Mouse (Mus musculus) midbrain, embryonic 13.5 days (tissue): ENCODE results near the gene D430041D05Rik. TPM values are rescaled to one million over a fixed set of nuclear protein-coding genes. Genes with fewer than 3 reads are reported as not detected.

Experiments
- ATAC-seq: fragments of 200-750 bp; cut with Nextera tagmentation; 2 replicates; pipeline ENCODE4 v1.8.0; 2017; ENCODE audit warnings: mild to moderate bottlenecking, moderate TSS enrichment, moderate library complexity
- H3K27ac ChIP-seq: fragments of 300-500 bp; sonication (generic); 2 replicates; pipeline ENCODE4 v1.5.1; 2015; ENCODE audit warnings: inconsistent platforms, mild to moderate bottlenecking, moderate library complexity
- H3K27me3 ChIP-seq: fragments of 300-500 bp; sonication (generic); 2 replicates; pipeline ENCODE4 v1.6.1; 2015; ENCODE audit warnings: mild to moderate bottlenecking, inconsistent platforms
- H3K36me3 ChIP-seq: fragments of 300-500 bp; sonication (generic); 2 replicates; pipeline ENCODE4 v1.6.1; 2015; ENCODE audit warnings: mild to moderate bottlenecking, inconsistent platforms
- H3K4me1 ChIP-seq: fragments of 300-500 bp; sonication (generic); replicated peaks from 2 replicates; pipeline ENCODE4 v1.6.1; 2015; ENCODE audit warnings: inconsistent platforms
- H3K4me2 ChIP-seq: fragments of 300-500 bp; sonication (generic); replicated peaks from 2 replicates; pipeline ENCODE4 v1.6.1; 2015; ENCODE audit warnings: moderate library complexity, mild to moderate bottlenecking, inconsistent platforms
- H3K4me3 ChIP-seq: fragments of 300-500 bp; sonication (generic); replicated peaks from 2 replicates; pipeline ENCODE4 v1.5.1; 2015; ENCODE audit warnings: mild to moderate bottlenecking, inconsistent platforms
- H3K9ac ChIP-seq: fragments of 300-500 bp; sonication (generic); replicated peaks from 2 replicates; pipeline ENCODE4 v1.6.1; 2015; ENCODE audit warnings: mild to moderate bottlenecking, inconsistent platforms
- H3K9me3 ChIP-seq: fragments of 300-500 bp; sonication (generic); 2 replicates; pipeline ENCODE4 v1.6.1; 2016; ENCODE audit warnings: mild to moderate bottlenecking, inconsistent platforms
- WGBS: fragments of 180-500 bp; shearing (Covaris S2); methylation state at CpG from one replicate; pipeline ENCODE4 v1.1.7; 2015; 5-methylcytosine and 5-hydroxymethylcytosine counted together
- polyA plus RNA-seq: library from polyadenylated mRNA; unstranded; fragments of >200 nt; fragmentation: Nextera tagmentation; extraction: Ambion mirVana; gene quantifications from 2 replicates; pipeline ENCODE4 v1.2.1, GENCODE M21; 2015

D430041D05Rik gene
- polyA plus RNA-seq = 5.5 and 6.4 TPM in 2 replicates

- 73% methylated on average over 4 of the region's 4 CpGs for WGBS
- peak within 1 kb of the TSS; percentile 92 for H3K27ac ChIP-seq
- peaks cover 26% of the 10 kb centered on the region for H3K4me1 ChIP-seq
- H3K9ac ChIP-seq = peak within 1 kb of the TSS; percentile 93
- H3K27me3 ChIP-seq = peaks cover 47% of the 10 kb centered on the region
- no peak for ATAC-seq
- H3K9me3 ChIP-seq = no peaks in the 10 kb centered on the region
- H3K4me3 ChIP-seq = peak within 1 kb of the TSS; percentile 62
- H3K4me2 ChIP-seq = peak within 1 kb of the TSS; percentile 84
- H3K36me3 ChIP-seq = no peaks in the 10 kb centered on the region
Measured at GRCm38 (mm10) chr2:104410963-104411545, at the start of gene D430041D05Rik. Gene D430041D05Rik (minus strand): TSS chr2:104411013.

DNA sequence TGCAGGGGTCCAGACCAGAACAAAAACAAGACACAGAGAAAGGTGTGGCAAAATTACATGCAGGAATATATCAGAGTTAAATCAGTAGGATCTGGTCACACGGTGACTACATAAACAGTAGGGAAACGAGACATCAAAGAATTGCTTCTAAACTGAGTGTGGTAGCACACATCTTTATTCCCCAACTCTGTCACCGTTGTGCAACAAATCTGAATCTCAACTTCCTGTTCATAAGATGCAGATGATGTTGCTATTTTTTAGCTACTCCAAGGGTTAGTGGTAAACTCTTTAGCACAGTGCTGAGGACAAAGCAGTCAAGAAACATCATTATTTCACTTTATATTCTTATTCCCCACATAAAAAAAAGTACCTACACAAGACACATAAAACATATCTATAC lies 49.2 kb upstream of the D430041D05Rik start:
- Histone ChIP-seq H3K27ac (no peak overlapping the region), H3K4me3 (no peak overlapping the region), H3K9ac (no peak overlapping the region), H3K36me3 (no peaks in the 10 kb centered on the region), H3K4me2 (no peak overlapping the region), H3K4me1 (peaks cover 8% of the 10 kb centered on the region; the same call in 1 of the 2 replicates), H3K27me3 (no peaks in the 10 kb centered on the region), H3K9me3 (no peaks in the 10 kb centered on the region)
- ATAC-seq = no peak
- WGBS = 87% methylated on average over 3 of the region's 3 CpGs

DNA sequence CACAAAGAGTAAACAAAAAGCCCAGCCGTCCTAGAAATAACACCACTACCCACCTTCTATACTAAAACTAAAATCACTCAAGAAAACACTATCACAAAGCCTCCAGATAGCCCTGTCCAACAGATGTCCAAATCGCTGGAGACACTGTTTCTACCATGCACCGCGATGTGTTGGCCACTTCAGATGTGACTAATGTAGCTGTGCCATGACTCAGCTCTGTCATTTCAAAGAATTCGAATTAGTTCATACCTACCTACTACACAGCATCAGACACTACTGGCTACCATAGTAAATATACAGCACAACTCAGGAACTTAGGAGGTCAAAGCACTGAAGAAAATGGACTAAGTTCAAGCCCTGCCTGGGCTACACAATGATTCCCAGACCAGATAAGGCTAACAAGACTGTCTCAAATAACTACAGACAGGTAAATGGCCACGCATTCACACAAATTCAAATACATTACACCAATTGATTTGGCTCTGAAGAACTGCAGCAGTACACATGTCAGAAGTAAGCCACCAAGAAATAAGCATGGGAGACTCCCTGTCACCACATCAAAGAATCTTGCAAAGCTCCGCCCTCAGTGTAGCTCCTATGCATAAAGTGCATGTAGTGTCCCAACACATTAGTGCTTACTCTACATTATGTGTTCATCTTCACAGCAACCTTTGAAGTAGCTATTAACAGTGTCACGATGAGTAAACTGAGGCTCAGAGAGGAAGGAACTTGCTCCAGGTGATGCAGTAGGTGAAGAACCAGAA lies 47.9 kb upstream of the D430041D05Rik start:
- H3K9ac ChIP-seq = no peak overlapping the region
- peaks cover 8% of the 10 kb centered on the region; the same call in 1 of the 2 replicates for H3K4me1 ChIP-seq
- H3K9me3 ChIP-seq = no peaks in the 10 kb centered on the region
- 89% methylated on average over 8 of the region's 8 CpGs for WGBS
- H3K27me3 ChIP-seq = no peaks in the 10 kb centered on the region
- H3K36me3 ChIP-seq = no peaks in the 10 kb centered on the region
- H3K4me3 ChIP-seq = no peak overlapping the region
- no peak for ATAC-seq
- no peak overlapping the region for H3K4me2 ChIP-seq
- H3K27ac ChIP-seq = no peak overlapping the region

DNA sequence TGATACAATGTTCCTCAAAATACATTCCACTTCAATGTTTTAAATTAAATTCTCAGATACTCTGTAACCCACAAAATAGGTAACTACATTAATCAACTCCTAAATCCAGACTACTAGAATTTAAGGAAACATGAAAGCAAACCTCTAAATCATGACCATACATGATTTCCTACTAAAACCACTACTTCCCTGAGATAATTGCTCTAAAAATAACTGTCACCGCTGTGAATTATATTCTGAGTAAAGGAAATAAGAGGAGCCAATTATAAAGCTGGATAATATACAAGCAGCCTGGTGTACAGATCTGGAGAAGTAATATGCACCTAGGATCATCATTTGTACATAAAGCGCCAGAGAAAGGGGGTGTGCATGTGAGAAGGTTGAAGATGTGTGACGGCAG lies 46.3 kb upstream of the D430041D05Rik start:
- no peaks in the 10 kb centered on the region for H3K36me3 ChIP-seq
- peaks cover 8% of the 10 kb centered on the region; the same call in 1 of the 2 replicates for H3K4me1 ChIP-seq
- no peak overlapping the region for H3K4me2 ChIP-seq
- no peak overlapping the region for H3K27ac ChIP-seq
- H3K9me3 ChIP-seq = no peaks in the 10 kb centered on the region
- H3K27me3 ChIP-seq = no peaks in the 10 kb centered on the region
- ATAC-seq = no peak
- 89% methylated on average over 3 of the region's 3 CpGs for WGBS
- H3K9ac ChIP-seq = no peak overlapping the region
- no peak overlapping the region for H3K4me3 ChIP-seq

GRCm38 (mm10) chr2:104450685-104451084 lies 39.9 kb upstream of the D430041D05Rik start:
- no peaks in the 10 kb centered on the region for H3K27me3 ChIP-seq
- no peak overlapping the region for H3K27ac ChIP-seq
- ATAC-seq = no peak
- H3K9ac ChIP-seq = no peak overlapping the region
- WGBS = 83% methylated on average over 3 of the region's 3 CpGs
- no peaks in the 10 kb centered on the region for H3K4me1 ChIP-seq
- H3K9me3 ChIP-seq = no peaks in the 10 kb centered on the region
- no peak overlapping the region for H3K4me2 ChIP-seq
- H3K4me3 ChIP-seq = no peak overlapping the region
- H3K36me3 ChIP-seq = no peaks in the 10 kb centered on the region

DNA sequence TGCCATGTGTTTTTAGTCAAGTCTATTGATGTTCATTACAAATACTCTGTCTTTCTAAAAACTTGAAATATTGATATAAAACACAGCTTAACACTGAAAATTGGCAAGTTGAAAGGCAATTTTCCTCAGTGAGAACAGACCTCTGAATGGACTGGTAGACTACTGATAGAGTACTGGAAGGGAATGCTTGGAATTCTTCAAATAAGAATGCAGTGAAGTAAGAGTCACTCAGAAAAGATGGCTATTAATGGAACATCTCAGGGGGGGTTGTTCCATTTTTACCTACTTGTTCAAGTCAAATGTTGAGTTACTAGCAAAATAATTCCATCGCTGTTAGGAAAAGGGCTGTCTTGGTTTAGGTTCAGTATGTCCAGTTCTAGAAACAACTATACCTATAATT lies 38.4 kb upstream of the D430041D05Rik start:
- H3K36me3 ChIP-seq = no peaks in the 10 kb centered on the region
- 100% methylated on average over 1 of the region's 1 CpGs for WGBS
- no peaks in the 10 kb centered on the region for H3K27me3 ChIP-seq
- no peaks in the 10 kb centered on the region for H3K4me1 ChIP-seq
- H3K4me2 ChIP-seq = no peak overlapping the region
- no peaks in the 10 kb centered on the region for H3K9me3 ChIP-seq
- no peak overlapping the region for H3K27ac ChIP-seq
- no peak overlapping the region for H3K4me3 ChIP-seq
- no peak for ATAC-seq
- no peak overlapping the region for H3K9ac ChIP-seq

GRCm38 (mm10) chr2:104448201-104448600 lies 37.4 kb upstream of the D430041D05Rik start:
- H3K27ac ChIP-seq = no peak overlapping the region
- H3K4me2 ChIP-seq = no peak overlapping the region
- H3K36me3 ChIP-seq = no peaks in the 10 kb centered on the region
- no peaks in the 10 kb centered on the region for H3K27me3 ChIP-seq
- no peak overlapping the region for H3K4me3 ChIP-seq
- no peak for ATAC-seq
- no peaks in the 10 kb centered on the region for H3K4me1 ChIP-seq
- 78% methylated on average over 4 of the region's 4 CpGs for WGBS
- H3K9me3 ChIP-seq = no peaks in the 10 kb centered on the region
- H3K9ac ChIP-seq = no peak overlapping the region

DNA sequence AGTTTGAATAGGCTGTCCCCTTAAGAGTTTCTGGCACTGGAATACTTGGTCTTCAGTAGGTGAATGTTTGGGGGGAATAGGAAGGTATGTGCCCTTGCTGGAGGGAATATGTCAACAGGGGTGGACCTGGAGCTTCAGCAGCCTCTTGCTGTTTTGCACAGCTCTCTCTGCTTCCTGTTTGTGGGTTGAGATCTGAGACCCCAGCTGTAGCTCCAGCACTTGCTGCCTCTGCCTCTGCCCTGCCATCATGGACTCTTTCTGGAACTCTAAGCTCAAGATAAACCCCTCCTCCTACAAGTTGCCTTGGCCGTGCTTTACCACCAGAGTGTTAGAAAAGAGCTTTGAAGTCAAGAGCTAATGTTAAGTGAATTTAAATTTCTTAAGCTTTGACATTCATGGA lies 35.2 kb upstream of the D430041D05Rik start:
- Histone ChIP-seq H3K36me3 (no peaks in the 10 kb centered on the region), H3K9me3 (no peaks in the 10 kb centered on the region), H3K4me1 (no peaks in the 10 kb centered on the region), H3K27me3 (no peaks in the 10 kb centered on the region), H3K27ac (no peak overlapping the region), H3K9ac (no peak overlapping the region), H3K4me3 (no peak overlapping the region), H3K4me2 (no peak overlapping the region)
- 69% methylated on average over 1 of the region's 1 CpGs for WGBS
- ATAC-seq = no peak

DNA sequence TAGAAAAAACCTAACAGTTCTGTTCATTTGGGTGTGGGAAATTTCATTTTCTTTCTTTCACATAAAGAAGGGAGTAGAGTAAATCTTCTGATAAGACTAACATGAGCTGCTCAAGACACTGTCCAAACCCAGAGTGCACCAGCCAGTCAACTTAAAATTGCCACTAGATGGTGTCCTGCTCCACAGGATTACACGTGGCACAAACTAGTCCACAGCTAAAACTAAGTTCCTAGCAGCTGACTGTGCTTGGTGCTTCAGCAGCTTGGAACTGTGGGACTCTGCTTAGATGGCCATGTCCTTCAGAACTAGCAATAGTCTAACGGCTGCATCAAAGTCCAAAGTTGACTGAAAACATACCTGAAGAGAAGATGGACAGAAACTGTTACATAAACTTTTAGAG lies 34.0 kb upstream of the D430041D05Rik start:
- WGBS = 42% methylated on average over 2 of the region's 2 CpGs
- H3K4me3 ChIP-seq = no peak overlapping the region

DNA sequence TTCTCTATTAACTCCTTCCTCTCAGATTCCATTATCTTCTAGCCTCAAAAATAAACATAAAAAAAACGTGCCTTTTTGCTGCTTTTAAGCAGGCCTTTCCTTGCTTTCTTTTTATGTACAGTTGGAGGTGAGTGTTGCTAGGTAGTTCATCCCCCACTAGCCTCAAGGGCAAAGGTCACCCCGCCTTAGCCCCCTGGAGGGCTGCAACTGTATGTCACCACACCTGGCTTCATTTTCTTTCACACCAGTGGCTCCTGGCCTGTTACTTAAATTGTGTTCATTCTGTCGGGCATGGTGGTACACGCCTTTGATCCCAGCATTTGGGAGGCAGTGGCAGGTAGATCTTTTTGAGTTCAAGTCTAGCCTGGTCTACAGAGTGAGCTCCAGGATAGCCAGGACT lies 31.5 kb upstream of the D430041D05Rik start:
- Histone ChIP-seq H3K9ac (no peak overlapping the region), H3K27ac (no peak overlapping the region), H3K4me2 (no peak overlapping the region), H3K4me1 (no peaks in the 10 kb centered on the region), H3K27me3 (no peaks in the 10 kb centered on the region), H3K4me3 (no peak overlapping the region), H3K36me3 (peaks cover 9% of the 10 kb centered on the region), H3K9me3 (no peaks in the 10 kb centered on the region)
- ATAC-seq = no peak
- WGBS = 74% methylated on average over 4 of the region's 4 CpGs

More for the DNA sequence above, 34.0 kb upstream of the D430041D05Rik start:
- H3K27ac ChIP-seq = no peak overlapping the region
- H3K4me2 ChIP-seq = no peak overlapping the region
- ATAC-seq = peak; percentile 80
- H3K4me1 ChIP-seq = no peaks in the 10 kb centered on the region
- H3K9ac ChIP-seq = no peak overlapping the region
- H3K36me3 ChIP-seq = no peaks in the 10 kb centered on the region; the same call in 1 of the 2 replicates
- no peaks in the 10 kb centered on the region for H3K27me3 ChIP-seq
- H3K9me3 ChIP-seq = no peaks in the 10 kb centered on the region

- H3K9ac ChIP-seq = no peak overlapping the region
- H3K9me3 ChIP-seq = no peaks in the 10 kb centered on the region
- no peak for ATAC-seq
- 93% methylated on average over 3 of the region's 3 CpGs for WGBS
- H3K4me3 ChIP-seq = no peak overlapping the region
- no peaks in the 10 kb centered on the region for H3K4me1 ChIP-seq
- no peak overlapping the region for H3K27ac ChIP-seq
- no peaks in the 10 kb centered on the region for H3K27me3 ChIP-seq
- peaks cover 55% of the 10 kb centered on the region for H3K36me3 ChIP-seq
- no peak overlapping the region for H3K4me2 ChIP-seq
Measured at GRCm38 (mm10) chr2:104436226-104436625, 25.4 kb upstream of the D430041D05Rik start.

- Histone ChIP-seq H3K36me3 (peaks cover 56% of the 10 kb centered on the region), H3K9me3 (no peaks in the 10 kb centered on the region), H3K4me1 (no peaks in the 10 kb centered on the region), H3K9ac (no peak overlapping the region), H3K4me2 (no peak overlapping the region), H3K4me3 (no peak overlapping the region), H3K27ac (no peak overlapping the region), H3K27me3 (no peaks in the 10 kb centered on the region)
- WGBS = 95% methylated on average over 6 of the region's 6 CpGs
- no peak for ATAC-seq
Measured at GRCm38 (mm10) chr2:104431067-104431466, 20.3 kb upstream of the D430041D05Rik start.
